Comparison of ENCODE assay signal across 8 mouse cellular contexts in genomic region chr1:34121157-34122015, GRCm38 (mm10).
A peak's percentile ranks its signal among the peaks of the same experiment; 100 is the strongest.
DNase-seq lines count a peak whose midpoint lies in the region; ATAC-seq lines count a peak whose summit lies in the region.

No protein-coding gene starts in this region.

- intact Hi-C loops in heart, postnatal 14 days (cut with DNase I): no loop called here

- H3K36me3 ChIP-seq in erythroblast, embryonic 14.5 days (ENCODE audit: control insufficient read depth): no peaks in the 10 kb centered on the region
- no peaks in the 10 kb centered on the region for H3K36me3 ChIP-seq in embryonic facial prominence, embryonic 14.5 days (ENCODE audit: control insufficient read depth, insufficient read depth, low read length)
- H3K36me3 ChIP-seq in midbrain, embryonic 15.5 days (replicated peaks): no peaks in the 10 kb centered on the region

- H3K4me3 ChIP-seq in erythroblast, embryonic 14.5 days (replicated peaks): peak overlapping the region; percentile 30
- peak overlapping the region; percentile 32 for H3K4me3 ChIP-seq in embryonic facial prominence, embryonic 14.5 days (ENCODE audit: low read depth, low read length)
- H3K4me3 ChIP-seq in midbrain, embryonic 15.5 days: no peak overlapping the region

- no peaks in the 10 kb centered on the region for H3K27me3 ChIP-seq in erythroblast, embryonic 14.5 days (ENCODE audit: control insufficient read depth)
- no peaks in the 10 kb centered on the region for H3K27me3 ChIP-seq in embryonic facial prominence, embryonic 14.5 days (replicated peaks; ENCODE audit: control insufficient read depth, insufficient read depth, low read length)
- no peaks in the 10 kb centered on the region for H3K27me3 ChIP-seq in midbrain, embryonic 15.5 days (replicated peaks)

- WGBS in embryonic facial prominence, embryonic 14.5 days: 39% methylated on average over 29 of the region's 29 CpGs
- 72% methylated on average over 29 of the region's 29 CpGs for WGBS in midbrain, embryonic 15.5 days

- H3K4me1 ChIP-seq in erythroblast, embryonic 14.5 days (ENCODE audit: control insufficient read depth): no peaks in the 10 kb centered on the region
- peaks cover 5% of the 10 kb centered on the region for H3K4me1 ChIP-seq in embryonic facial prominence, embryonic 14.5 days (ENCODE audit: control insufficient read depth, insufficient read depth, low read length)
- H3K4me1 ChIP-seq in midbrain, embryonic 15.5 days: no peaks in the 10 kb centered on the region

- peak overlapping the region; percentile 56 for H3K4me2 ChIP-seq in embryonic facial prominence, embryonic 14.5 days (ENCODE audit: low read depth, low read length)
- H3K4me2 ChIP-seq in midbrain, embryonic 15.5 days: peak overlapping the region; percentile 20; the same call in 1 of the 2 replicates

- peak; percentile 8 for DNase-seq in T-cell, adult 2 months (ENCODE audit: low spot score)
- DNase-seq in embryonic facial prominence, embryonic 14.5 days (ENCODE audit: low spot score): peak; percentile 88
- DNase-seq in heart, postnatal 14 days: peak; percentile 84 to 90
- DNase-seq in layer of hippocampus, adult 8-10 months (ENCODE audit: low spot score in 2 of 2): peak; percentile 33 to 55
- DNase-seq in urinary bladder, postnatal 25 days (ENCODE audit: low spot score): peak; percentile 72

- ATAC-seq in erythroblast, adult 5-6 weeks (replicated peaks; ENCODE audit: low FRiP score, poor library complexity, severe bottlenecking): no peak
- ATAC-seq in embryonic facial prominence, embryonic 14.5 days (ENCODE audit: low read depth): peak; percentile 23; the same call in 1 of the 2 replicates
- ATAC-seq in midbrain, embryonic 15.5 days (replicated peaks): no peak

- H3K9me3 ChIP-seq in erythroblast, embryonic 14.5 days (ENCODE audit: control insufficient read depth, low read length): no peaks in the 10 kb centered on the region
- H3K9me3 ChIP-seq in embryonic facial prominence, embryonic 14.5 days (ENCODE audit: control insufficient read depth, low read length): no peaks in the 10 kb centered on the region
- H3K9me3 ChIP-seq in midbrain, embryonic 15.5 days: no peaks in the 10 kb centered on the region

- peak overlapping the region; percentile 48 for H3K9ac ChIP-seq in embryonic facial prominence, embryonic 14.5 days (ENCODE audit: low read depth, low read length)
- H3K9ac ChIP-seq in midbrain, embryonic 15.5 days: no peak overlapping the region

- H3K27ac ChIP-seq in embryonic facial prominence, embryonic 14.5 days (replicated peaks; ENCODE audit: low read depth, low read length): peak overlapping the region; percentile 60
- peak overlapping the region; percentile 34; the same call in 1 of the 2 replicates for H3K27ac ChIP-seq in midbrain, embryonic 15.5 days

Comparison
In these comparisons a context has a peak if more than half of its experiments do, and no peak if none do; other contexts are left out.
1. DNase-seq: peak in every context shown above with its lines; median percentile 88 in embryonic facial prominence, embryonic 14.5 days; 87 in heart, postnatal 14 days; 72 in urinary bladder, postnatal 25 days; 44 in layer of hippocampus, adult 8-10 months; 8 in T-cell, adult 2 months.